Mouse (Mus musculus) hindlimb bud, embryonic 11.5 days (tissue): ENCODE data around the gene Ankrd39.
A peak's percentile ranks its signal among the peaks of the same experiment; 100 is the strongest.

Source experiments
- DNase-seq: peaks from one replicate; pipeline ENCODE4 v3.0.0-alpha.2; 2012; ENCODE audit warnings: low read depth, low spot score; ENCODE audit errors: extremely low spot score

Ankrd39 gene

DNA sequence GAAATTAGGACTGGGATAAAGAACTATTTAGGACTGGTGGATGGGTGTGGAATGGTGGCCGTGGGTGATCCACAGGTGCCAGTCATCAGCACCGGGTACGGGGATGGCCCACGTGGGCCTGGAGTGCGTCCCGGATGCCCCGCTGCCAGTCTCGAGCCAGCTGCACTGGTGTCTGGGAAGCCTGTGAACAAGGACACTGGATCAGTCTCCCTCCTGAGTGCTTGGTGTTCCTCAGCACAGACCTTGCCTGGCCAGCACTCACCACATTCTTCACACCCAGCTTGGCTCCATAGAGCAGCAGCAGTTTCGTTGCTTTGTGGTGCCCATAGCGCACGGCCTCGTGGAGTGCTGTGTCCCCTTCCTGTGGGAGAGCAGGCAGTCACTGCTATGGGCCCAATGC, 15.8 kb downstream of the Ankrd39 start:
- no peak for DNase-seq

DNA sequence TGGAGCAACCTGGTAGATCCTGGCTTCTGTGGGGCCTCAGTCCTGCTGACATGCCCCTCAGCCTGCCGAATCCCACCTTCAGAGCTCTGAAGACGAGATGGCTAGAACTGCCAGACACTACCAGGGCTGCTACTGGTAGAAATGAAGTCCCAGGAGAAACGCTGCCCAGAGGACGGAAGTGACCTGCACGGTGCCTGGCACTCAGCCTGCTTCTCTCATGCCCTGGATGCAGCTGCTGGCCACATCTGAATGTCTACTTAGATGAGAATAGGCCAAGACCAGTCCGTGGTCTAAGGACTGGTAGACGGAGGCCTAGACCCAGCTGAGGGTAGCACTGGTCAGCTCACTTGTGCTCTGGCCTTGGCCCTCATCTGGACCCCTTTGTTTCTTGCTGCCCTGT, 16.3 kb downstream of the Ankrd39 start:
- no peak for DNase-seq

DNA sequence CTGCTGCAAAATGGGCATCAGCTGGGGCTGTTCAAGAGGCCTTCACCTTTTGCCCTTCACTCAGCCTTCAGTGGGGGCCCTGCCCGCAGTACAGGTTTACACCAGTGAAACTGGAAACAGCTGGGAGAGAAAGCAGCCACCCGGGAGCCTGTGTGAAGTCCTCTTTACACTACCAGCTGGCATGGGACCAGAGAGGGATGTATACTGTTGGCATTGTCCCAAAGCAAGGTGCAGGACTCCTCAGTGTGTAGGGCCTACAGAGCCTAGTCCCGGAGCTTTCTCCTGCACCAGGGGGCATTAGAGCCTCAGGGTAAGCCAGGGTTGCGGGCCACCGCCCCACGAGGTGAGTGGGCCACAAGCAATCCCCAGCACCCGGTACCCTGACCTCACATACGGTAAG, 16.8 kb downstream of the Ankrd39 start:
- no peak for DNase-seq

- no peak for DNase-seq
These were observed 17.4 kb downstream of the Ankrd39 start for GRCm38 (mm10) chr1:36529875-36530274.

DNA sequence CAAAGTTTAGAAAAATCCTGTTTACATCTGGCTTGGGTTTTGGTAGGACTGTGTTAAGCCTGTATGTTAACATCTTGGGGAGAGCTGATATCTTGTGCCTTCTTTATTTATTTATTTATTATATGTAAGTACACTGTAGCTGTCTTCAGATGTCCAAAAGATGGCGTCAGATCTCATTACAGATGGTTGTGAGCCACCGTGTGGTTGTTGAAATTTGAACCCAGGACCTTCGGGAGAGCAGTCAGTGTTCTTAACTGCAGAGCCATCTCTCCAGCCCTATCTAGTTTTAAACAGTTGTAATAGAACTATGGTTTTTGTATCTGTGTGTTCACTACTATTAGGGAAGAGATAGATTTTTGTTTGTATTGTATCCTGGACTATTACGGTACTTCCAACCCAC, 18.0 kb downstream of the Ankrd39 start:
- DNase-seq, result no peak

GRCm38 (mm10) chr1:36528351-36528750, 18.9 kb downstream of the Ankrd39 start:
- no peak for DNase-seq

GRCm38 (mm10) chr1:36526903-36527302, 20.3 kb downstream of the Ankrd39 start:
- DNase-seq, result no peak

GRCm38 (mm10) chr1:36525774-36526173, 21.5 kb downstream of the Ankrd39 start:
- DNase-seq, result no peak

DNA sequence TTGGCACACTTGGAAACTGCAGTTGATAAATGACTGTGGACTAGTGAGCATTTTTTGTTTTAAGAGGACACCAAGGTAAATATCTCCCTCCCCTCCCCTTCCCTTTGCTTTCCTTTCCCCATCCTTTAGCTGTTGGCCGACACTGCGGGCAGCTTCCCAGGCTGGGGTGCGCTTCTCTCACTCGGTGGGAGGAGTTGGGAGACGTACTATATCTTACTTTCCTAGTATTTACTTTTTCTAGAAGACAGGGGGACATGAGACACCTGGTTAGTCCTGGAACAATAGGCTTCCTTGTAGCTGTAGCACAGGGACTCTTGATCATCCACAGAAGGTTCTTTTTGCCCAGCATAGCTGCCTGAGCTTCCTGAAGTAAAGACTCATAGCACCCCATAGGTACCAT, 23.2 kb downstream of the Ankrd39 start:
- no peak for DNase-seq

DNA sequence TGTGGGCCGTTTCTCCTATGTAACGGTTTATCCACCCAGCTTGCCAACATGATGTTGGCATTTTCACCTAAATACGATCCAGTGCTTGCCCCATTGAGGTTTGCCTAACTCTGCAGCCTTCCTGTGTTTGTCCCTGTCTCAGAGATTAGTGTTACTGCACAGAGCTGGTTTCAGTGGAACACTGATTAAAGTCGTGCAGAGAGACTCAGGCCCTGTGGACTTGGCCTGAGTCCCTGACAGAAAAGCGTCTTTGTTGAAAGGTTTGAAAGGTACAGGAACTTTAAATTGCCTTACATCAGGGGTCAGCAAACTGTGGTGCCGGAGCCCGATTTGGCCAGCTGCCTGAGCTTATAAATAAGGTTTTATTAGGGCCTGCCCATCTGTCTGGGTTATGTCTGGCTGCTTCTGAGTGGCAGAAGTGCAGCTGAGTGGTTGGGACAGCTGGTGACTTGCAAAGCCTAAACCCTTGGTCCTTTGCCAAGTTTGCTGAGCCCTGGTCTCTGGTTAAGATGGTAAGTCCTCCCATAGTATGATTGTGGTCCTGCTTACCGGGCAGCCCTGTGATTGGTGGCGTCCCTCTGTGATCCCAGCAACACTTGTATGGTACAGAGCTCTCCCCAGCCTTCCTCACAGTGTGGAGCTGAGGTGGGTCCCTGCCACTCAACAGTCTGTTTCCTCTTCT, 23.8 kb downstream of the Ankrd39 start:
- DNase-seq, result no peak

DNA sequence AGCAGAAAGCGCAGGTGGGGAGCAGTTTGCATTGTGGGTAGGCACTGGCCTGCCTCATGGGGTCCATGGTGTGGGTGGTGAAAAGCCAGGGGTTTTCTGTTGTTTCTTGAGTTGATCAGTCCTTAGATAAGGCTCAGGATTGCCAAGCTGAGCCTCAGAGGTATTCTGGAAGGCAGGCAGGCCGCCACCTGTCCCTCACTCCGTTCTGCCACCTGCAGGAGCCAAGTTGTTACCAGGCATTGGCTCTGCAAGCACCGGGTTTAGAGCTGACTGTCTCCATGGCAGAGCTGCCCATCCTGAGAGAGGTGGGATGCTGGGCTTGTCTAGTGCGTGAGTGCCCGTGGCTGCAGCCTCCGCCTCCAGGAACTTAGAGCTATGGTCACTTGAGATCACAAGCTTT, 25.0 kb downstream of the Ankrd39 start:
- DNase-seq, result no peak

GRCm38 (mm10) chr1:36519626-36520025, 27.6 kb downstream of the Ankrd39 start:
- DNase-seq, result no peak

GRCm38 (mm10) chr1:36518259-36518658, 29.0 kb downstream of the Ankrd39 start:
- DNase-seq, result no peak

DNA sequence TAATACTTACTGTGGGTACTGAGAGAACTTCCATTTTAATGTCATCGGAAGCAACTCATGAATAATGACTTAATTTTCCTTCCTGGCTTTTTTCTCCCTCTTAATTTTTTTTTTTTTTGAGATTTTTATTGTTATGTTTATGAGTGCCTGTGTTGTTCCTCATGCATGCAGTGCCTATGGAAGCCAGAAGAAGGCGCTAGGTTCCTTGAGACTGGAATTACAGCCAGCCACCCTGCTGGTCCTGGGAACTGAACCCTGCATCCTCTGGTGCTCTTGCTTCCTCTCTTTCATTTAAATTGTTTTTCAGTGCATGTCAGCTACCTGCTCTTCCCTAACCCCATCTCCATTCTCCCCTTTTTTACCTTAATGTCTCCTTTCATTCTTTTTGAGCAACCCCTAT, 33.5 kb downstream of the Ankrd39 start:
- DNase-seq, result no peak

GRCm38 (mm10) chr1:36513310-36513709, 33.9 kb downstream of the Ankrd39 start:
- DNase-seq, result no peak

GRCm38 (mm10) chr1:36512966-36513280, 34.3 kb downstream of the Ankrd39 start:
- DNase-seq, result no peak

GRCm38 (mm10) chr1:36512089-36512965, 34.9 kb downstream of the Ankrd39 start:
- DNase-seq, result no peak

DNA sequence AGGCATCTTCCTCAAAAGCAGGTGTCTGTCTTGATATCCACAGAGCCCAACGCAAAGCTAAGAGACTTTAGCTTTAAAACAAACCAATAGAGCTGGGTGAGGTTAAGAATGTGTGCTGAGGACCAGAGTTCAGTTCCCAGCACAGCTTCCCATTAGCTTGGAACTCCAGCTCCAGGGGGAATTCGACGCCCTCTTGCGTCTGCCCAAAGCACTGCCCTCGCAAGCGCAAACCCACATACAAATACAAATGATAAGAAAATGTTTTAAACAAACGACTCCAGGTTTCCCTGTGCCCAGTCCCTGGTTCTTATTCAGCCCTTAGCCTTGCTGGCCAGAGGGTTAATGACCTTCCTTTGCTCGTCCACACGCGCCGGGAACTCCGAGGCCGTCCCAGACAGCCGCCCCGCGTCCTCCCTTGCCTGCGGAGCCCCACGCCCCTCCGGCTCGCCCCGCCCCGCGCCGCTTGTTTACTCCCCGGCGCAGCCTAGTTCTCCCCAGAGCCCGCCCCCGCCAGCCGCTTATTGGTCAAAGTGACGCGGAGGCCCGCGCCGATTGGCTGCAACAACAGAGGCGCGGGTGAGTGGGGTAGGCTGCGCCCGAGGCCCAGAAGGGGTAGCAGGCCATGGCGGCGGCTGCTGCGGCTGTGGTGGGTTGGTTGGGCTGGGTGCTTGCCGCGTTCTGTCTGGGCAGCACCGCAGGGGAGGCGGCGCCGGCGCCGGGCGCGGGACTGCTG, 35.8 kb downstream of the Ankrd39 start, which contains the start of gene Cnnm3:
Gene Cnnm3 (plus strand): TSS at position 579 of the 733 bp plus-strand sequence.
- peak; percentile 80 for DNase-seq

GRCm38 (mm10) chr1:36508238-36508637, 39.0 kb downstream of the Ankrd39 start:
- DNase-seq, result no peak

DNA sequence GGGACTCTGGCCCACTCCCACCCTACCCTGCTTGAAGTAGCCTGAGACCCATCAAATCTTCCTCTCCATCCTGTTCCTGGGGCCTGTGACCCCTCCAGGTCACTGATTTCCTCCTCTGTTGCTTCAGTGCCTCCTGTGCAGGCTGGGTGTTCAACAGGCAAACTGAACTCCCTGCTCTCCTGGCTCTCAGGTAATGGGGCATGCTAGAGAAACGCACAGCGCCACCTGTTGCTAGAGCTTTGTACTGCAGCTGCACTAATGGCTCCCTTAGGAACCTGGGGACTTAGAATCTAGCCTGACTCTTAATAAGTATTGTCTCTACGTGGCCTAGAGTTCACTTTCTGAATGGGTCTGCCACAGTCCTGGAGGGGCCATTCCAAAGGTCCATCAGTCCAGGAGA, 46.0 kb downstream of the Ankrd39 start:
- peak; percentile 66 for DNase-seq

- no peak for DNase-seq
These were observed 49.9 kb downstream of the Ankrd39 start for GRCm38 (mm10) chr1:36497312-36497711.

DNA sequence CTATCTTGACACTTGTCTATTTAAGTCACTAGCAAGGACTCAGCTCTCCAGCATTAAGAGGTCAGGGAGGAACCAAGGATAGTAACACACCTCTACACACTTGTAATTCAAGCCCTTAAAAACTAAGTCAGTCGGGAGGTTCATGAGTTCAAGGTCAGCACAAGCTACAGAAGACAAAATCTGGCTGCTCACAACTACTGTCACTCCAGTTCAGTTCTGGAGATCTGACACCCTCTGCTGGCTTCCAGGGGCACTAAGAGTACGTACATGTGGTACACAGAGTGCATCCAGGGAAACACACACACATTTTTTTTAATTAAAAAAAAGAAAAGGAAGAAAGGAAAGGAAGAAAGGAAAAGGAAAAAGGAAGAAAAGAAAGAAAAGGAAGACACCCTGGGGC, 50.5 kb downstream of the Ankrd39 start:
- no peak for DNase-seq
